Mouse (Mus musculus) forebrain, embryonic 11.5 days (tissue): ENCODE measurements around the gene Stim2. TPM values are rescaled to one million over a fixed set of nuclear protein-coding genes. Genes with fewer than 3 reads are reported as not detected.

Experiments
- ATAC-seq: fragments of 200-750 bp; cut with Nextera tagmentation; replicated peaks from 2 replicates; pipeline ENCODE4 v1.8.0; 2017; ENCODE audit warnings: moderate TSS enrichment; ENCODE audit not compliant: low FRiP score
- DNase-seq: peaks from one replicate; pipeline ENCODE4 v3.0.0-alpha.2; 2017; ENCODE audit warnings: low spot score
- H3K27ac ChIP-seq: fragments of 300-500 bp; sonication (generic); 2 replicates; pipeline ENCODE4 v1.5.1; 2014; ENCODE audit warnings: low read depth, low read length
- H3K27me3 ChIP-seq: fragments of 300-500 bp; sonication (generic); 2 replicates; pipeline ENCODE4 v1.6.1; 2014; ENCODE audit warnings: mild to moderate bottlenecking, low read length, mixed read lengths; ENCODE audit not compliant: control insufficient read depth, insufficient read depth
- H3K36me3 ChIP-seq: fragments of 300-500 bp; sonication (generic); 2 replicates; pipeline ENCODE4 v1.6.1; 2014; ENCODE audit warnings: mild to moderate bottlenecking, low read length, moderate library complexity, mixed read lengths; ENCODE audit not compliant: control insufficient read depth, insufficient read depth
- H3K4me1 ChIP-seq: fragments of 300-500 bp; sonication (generic); replicated peaks from 2 replicates; pipeline ENCODE4 v1.6.1; 2014; ENCODE audit warnings: low read length, mixed read lengths; ENCODE audit not compliant: control insufficient read depth, insufficient read depth
- H3K4me2 ChIP-seq: fragments of 300-500 bp; sonication (generic); 2 replicates; pipeline ENCODE4 v1.6.1; 2014; ENCODE audit warnings: low read depth, mild to moderate bottlenecking, low read length, moderate library complexity, mixed read lengths; ENCODE audit not compliant: severe bottlenecking
- H3K4me3 ChIP-seq: fragments of 300-500 bp; sonication (generic); 2 replicates; pipeline ENCODE4 v1.5.1; 2014; ENCODE audit warnings: low read depth, low read length
- H3K9ac ChIP-seq: fragments of 300-500 bp; sonication (generic); 2 replicates; pipeline ENCODE4 v1.6.1; 2014; ENCODE audit warnings: low read length
- H3K9me3 ChIP-seq: fragments of 300-500 bp; sonication (generic); 2 replicates; pipeline ENCODE4 v1.6.1; 2016; ENCODE audit warnings: low read length, mixed read lengths; ENCODE audit not compliant: control insufficient read depth
- WGBS: fragments of 180-500 bp; shearing (Covaris S2); extraction: QIAGEN DNeasy Blood & Tissue Kit; methylation state at CpG from one replicate; pipeline ENCODE4 v1.1.7; 2014; 5-methylcytosine and 5-hydroxymethylcytosine counted together
- polyA plus RNA-seq: library from polyadenylated mRNA; unstranded; fragments of >200 nt; fragmentation: Nextera tagmentation; extraction: Ambion mirVana; gene quantifications from 2 replicates; pipeline ENCODE4 v1.2.1, GENCODE M21; 2014

The Stim2 gene
- polyA plus RNA-seq, 1 experiment from 2014 or later, result 21.1 TPM

DNA sequence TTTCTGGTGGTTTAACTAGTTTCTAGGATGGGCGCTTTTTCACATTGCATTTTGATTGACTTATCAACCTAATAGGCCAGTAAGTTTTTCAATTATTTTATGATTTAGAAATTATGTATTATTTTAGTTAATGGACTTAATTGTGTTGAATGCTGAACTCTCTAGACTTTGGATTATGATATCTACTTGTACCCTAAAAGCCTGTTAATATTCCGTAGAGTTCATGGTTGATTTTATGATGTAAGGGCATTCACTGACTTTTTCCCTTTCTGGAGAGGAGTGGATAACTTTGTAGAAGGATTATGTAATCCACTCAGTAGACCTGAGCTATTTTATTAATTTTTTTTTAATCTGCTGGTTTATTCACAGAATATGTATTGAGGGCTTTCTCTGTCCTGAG is 20.6 kb downstream of the Stim2 start:
- no peaks in the 10 kb centered on the region for H3K36me3 ChIP-seq
- no peak overlapping the region for H3K4me3 ChIP-seq
- no peak overlapping the region for H3K4me2 ChIP-seq
- H3K27ac ChIP-seq, result no peak overlapping the region
- no peaks in the 10 kb centered on the region; the same call in 1 of the 2 replicates for H3K4me1 ChIP-seq
- H3K9ac ChIP-seq, result no peak overlapping the region
- no peaks in the 10 kb centered on the region for H3K27me3 ChIP-seq
- 91% methylated on average over 2 of the region's 2 CpGs for WGBS
- H3K9me3 ChIP-seq, result no peaks in the 10 kb centered on the region
- DNase-seq (no peak), ATAC-seq (no peak)

DNA sequence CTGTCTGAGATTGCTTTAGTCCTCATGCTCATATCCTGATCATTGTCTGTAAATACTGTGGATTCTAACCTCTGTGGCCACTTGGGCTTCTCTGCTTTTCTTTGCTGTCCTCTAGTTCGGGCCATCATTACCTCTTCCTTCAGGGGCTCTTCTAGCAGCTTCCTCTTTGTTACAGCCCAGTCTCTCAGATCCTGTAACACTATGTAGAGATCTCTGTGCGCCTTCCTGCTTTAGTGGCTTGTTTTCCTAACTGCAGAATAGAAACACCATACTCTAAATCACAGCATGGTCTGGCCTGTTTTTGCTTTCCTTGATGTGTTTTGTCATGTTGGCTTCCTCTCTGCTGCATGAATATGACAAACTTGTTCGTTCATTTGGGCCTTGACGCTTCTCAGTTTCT is 21.2 kb downstream of the Stim2 start:
- ATAC-seq, result no peak
- no peaks in the 10 kb centered on the region for H3K9me3 ChIP-seq
- H3K27me3 ChIP-seq, result no peaks in the 10 kb centered on the region
- H3K4me1 ChIP-seq, result no peaks in the 10 kb centered on the region; the same call in 1 of the 2 replicates
- H3K9ac ChIP-seq, result no peak overlapping the region
- no peak for DNase-seq
- H3K27ac ChIP-seq, result no peak overlapping the region
- H3K36me3 ChIP-seq, result no peaks in the 10 kb centered on the region
- no peak overlapping the region for H3K4me3 ChIP-seq
- WGBS, result 70% methylated on average over 4 of the region's 4 CpGs
- H3K4me2 ChIP-seq, result no peak overlapping the region

DNA sequence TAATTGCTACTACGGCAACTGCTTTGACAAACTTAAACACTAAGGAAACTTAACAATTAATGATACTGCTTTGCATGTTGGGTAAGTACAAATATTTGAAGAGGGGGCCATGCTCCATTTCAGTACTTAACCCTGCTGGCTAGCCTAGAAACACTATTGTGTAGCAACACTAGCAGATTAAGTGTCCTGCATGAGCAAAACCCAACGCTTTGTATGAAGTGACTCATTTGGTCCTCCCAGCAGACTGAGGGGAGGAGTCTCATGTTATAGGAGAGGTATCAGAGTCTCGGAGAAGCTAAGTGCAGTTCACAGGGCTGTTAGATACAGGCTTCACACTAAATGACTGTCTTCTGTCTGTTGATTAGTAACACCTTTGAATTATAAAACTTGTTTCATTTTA is 26.3 kb downstream of the Stim2 start:
- H3K4me3 ChIP-seq, result no peak overlapping the region
- no peaks in the 10 kb centered on the region for H3K36me3 ChIP-seq
- H3K4me2 ChIP-seq, result no peak overlapping the region
- DNase-seq (no peak), ATAC-seq (no peak)
- H3K4me1 ChIP-seq, result no peaks in the 10 kb centered on the region
- no peak overlapping the region for H3K27ac ChIP-seq
- H3K9me3 ChIP-seq, result no peaks in the 10 kb centered on the region
- no peaks in the 10 kb centered on the region for H3K27me3 ChIP-seq
- H3K9ac ChIP-seq, result no peak overlapping the region
- WGBS, result 54% methylated on average over 3 of the region's 3 CpGs

GRCm38 (mm10) chr5:54025630-54026029 is 27.3 kb downstream of the Stim2 start:
- no peak overlapping the region for H3K4me3 ChIP-seq
- ATAC-seq, result no peak
- H3K27me3 ChIP-seq, result no peaks in the 10 kb centered on the region
- H3K4me1 ChIP-seq, result no peaks in the 10 kb centered on the region
- H3K9ac ChIP-seq, result no peak overlapping the region
- DNase-seq, result no peak
- H3K9me3 ChIP-seq, result no peaks in the 10 kb centered on the region
- no peak overlapping the region for H3K27ac ChIP-seq
- H3K36me3 ChIP-seq, result no peaks in the 10 kb centered on the region
- no peak overlapping the region for H3K4me2 ChIP-seq
- WGBS, result 97% methylated on average over 2 of the region's 2 CpGs

DNA sequence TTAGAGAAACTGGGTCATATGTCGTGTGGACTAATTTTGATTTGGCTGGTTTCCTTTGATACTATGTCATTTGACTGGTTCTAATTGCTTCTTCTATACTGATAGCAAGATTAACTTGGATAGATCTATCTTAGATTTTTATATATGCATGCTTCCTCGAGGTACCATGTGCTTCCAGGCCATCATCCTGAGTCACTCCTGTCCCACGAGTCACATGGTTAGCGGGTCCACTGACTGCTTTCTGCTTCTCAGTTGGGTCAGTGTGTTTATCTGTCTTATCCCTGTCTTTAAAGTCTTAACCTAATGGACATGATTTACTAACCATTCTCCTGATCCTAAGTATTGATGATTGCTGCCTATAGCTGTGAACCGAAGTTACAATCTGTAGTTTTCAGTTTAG is 34.9 kb downstream of the Stim2 start:
- WGBS, result 88% methylated on average over 5 of the region's 5 CpGs
- H3K4me2 ChIP-seq, result no peak overlapping the region
- no peak for ATAC-seq

GRCm38 (mm10) chr5:54034680-54035079 is 36.4 kb downstream of the Stim2 start:
- no peaks in the 10 kb centered on the region for H3K9me3 ChIP-seq
- 69% methylated on average over 1 of the region's 1 CpGs for WGBS
- DNase-seq (no peak), ATAC-seq (no peak)
- H3K27ac ChIP-seq, result no peak overlapping the region
- no peaks in the 10 kb centered on the region for H3K36me3 ChIP-seq
- no peaks in the 10 kb centered on the region for H3K4me1 ChIP-seq
- no peak overlapping the region for H3K4me3 ChIP-seq
- H3K27me3 ChIP-seq, result no peaks in the 10 kb centered on the region
- no peak overlapping the region for H3K9ac ChIP-seq
- no peak overlapping the region for H3K4me2 ChIP-seq

More for the DNA sequence above, 34.9 kb downstream of the Stim2 start:
- Histone ChIP-seq H3K9ac (no peak overlapping the region), H3K27me3 (no peaks in the 10 kb centered on the region), H3K36me3 (no peaks in the 10 kb centered on the region), H3K27ac (no peak overlapping the region), H3K4me3 (no peak overlapping the region), H3K4me1 (no peaks in the 10 kb centered on the region), H3K9me3 (no peaks in the 10 kb centered on the region)
- no peak for DNase-seq

GRCm38 (mm10) chr5:54038615-54039014 is 40.3 kb downstream of the Stim2 start:
- no peak overlapping the region for H3K9ac ChIP-seq
- no peaks in the 10 kb centered on the region for H3K27me3 ChIP-seq
- no peak overlapping the region for H3K4me2 ChIP-seq
- H3K36me3 ChIP-seq, result no peaks in the 10 kb centered on the region
- H3K4me1 ChIP-seq, result 0 out of 2 replicates have a peak, but pooled peaks cover 2% of the 10 kb centered on the region
- 86% methylated on average over 4 of the region's 4 CpGs for WGBS
- H3K27ac ChIP-seq, result no peak overlapping the region
- H3K9me3 ChIP-seq, result no peaks in the 10 kb centered on the region
- ATAC-seq (no peak), DNase-seq (no peak)
- H3K4me3 ChIP-seq, result no peak overlapping the region

DNA sequence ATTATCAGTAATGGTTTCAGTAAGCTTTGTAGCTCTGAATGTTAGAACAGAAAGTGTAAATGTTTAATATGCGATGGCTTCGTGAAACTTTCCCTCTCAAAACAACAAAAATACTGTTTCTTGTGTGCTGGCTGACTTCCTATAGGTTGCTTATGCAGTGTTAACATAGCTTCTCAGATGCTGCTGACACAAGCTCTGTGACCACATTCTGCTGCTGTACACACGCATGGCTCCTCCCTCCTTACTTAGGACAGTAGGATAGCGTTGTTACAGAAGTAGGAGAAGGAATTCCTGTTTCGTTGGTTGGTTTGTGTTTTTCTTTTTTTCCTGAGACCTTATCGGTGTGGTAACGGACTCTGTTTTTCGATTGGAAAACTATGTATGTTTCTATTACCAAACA is 42.2 kb downstream of the Stim2 start:
- ATAC-seq (no peak), DNase-seq (no peak)
- 86% methylated on average over 8 of the region's 8 CpGs for WGBS

DNA sequence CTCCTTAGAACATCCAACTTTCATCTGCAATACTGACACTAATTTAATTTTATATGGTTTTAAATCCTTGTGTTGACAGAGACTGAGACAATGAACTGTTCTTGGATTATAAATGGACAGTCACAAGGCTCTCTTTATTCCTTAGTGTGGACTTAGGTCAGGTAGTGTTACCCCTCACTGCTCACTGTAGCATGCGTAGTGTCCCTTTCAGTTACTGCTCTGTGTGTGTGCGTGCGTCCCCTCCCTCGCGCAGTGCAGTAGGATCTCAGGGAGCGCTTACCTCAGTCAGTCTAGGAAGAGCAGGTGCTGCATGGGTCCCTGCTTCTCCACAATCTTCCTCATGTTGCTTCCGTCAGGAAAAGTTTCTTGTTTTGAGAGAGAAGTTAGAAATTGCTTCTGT is 43.7 kb downstream of the Stim2 start:
- no peak overlapping the region for H3K4me3 ChIP-seq
- 85% methylated on average over 7 of the region's 7 CpGs for WGBS
- H3K4me1 ChIP-seq, result 0 out of 2 replicates have a peak, but pooled peaks cover 2% of the 10 kb centered on the region
- H3K9ac ChIP-seq, result no peak overlapping the region
- no peak overlapping the region for H3K4me2 ChIP-seq
- no peaks in the 10 kb centered on the region for H3K36me3 ChIP-seq
- H3K27me3 ChIP-seq, result no peaks in the 10 kb centered on the region
- DNase-seq, result no peak
- H3K9me3 ChIP-seq, result no peaks in the 10 kb centered on the region
- no peak overlapping the region for H3K27ac ChIP-seq
- ATAC-seq, result no peak

More for the DNA sequence above, 42.2 kb downstream of the Stim2 start:
- Histone ChIP-seq H3K4me1 (0 out of 2 replicates have a peak, but pooled peaks cover 2% of the 10 kb centered on the region), H3K4me3 (no peak overlapping the region), H3K36me3 (no peaks in the 10 kb centered on the region), H3K4me2 (no peak overlapping the region), H3K27ac (no peak overlapping the region), H3K9me3 (no peaks in the 10 kb centered on the region), H3K9ac (no peak overlapping the region), H3K27me3 (no peaks in the 10 kb centered on the region)
